Mouse (Mus musculus) hindbrain, embryonic 16.5 days (tissue): Measurements from ENCODE around the gene Vti1a. TPM values are rescaled to one million over a fixed set of nuclear protein-coding genes. Genes with fewer than 3 reads are reported as not detected.

Experiments used
- ATAC-seq: fragments of 200-750 bp; cut with Nextera tagmentation; 2 replicates; pipeline ENCODE4 v1.8.0; 2017; ENCODE audit warnings: moderate TSS enrichment, moderate library complexity
- H3K27ac ChIP-seq: fragments of 300-500 bp; sonication (generic); 2 replicates; pipeline ENCODE4 v1.5.1; 2014; ENCODE audit warnings: low read depth, mild to moderate bottlenecking, control low read depth, low read length, moderate library complexity
- H3K27me3 ChIP-seq: fragments of 300-500 bp; sonication (generic); replicated peaks from 2 replicates; pipeline ENCODE4 v1.6.1; 2014; ENCODE audit warnings: low read length; ENCODE audit not compliant: control insufficient read depth, insufficient read depth
- H3K36me3 ChIP-seq: fragments of 300-500 bp; sonication (generic); 2 replicates; pipeline ENCODE4 v1.6.1; 2014; ENCODE audit warnings: mild to moderate bottlenecking, low read length, moderate library complexity, mixed read lengths; ENCODE audit not compliant: control insufficient read depth, insufficient read depth
- H3K4me1 ChIP-seq: fragments of 300-500 bp; sonication (generic); 2 replicates; pipeline ENCODE4 v1.6.1; 2014; ENCODE audit warnings: low read depth, low read length; ENCODE audit not compliant: control insufficient read depth, insufficient read depth
- H3K4me2 ChIP-seq: fragments of 300-500 bp; sonication (generic); 2 replicates; pipeline ENCODE4 v1.6.1; 2014; ENCODE audit warnings: mild to moderate bottlenecking, low read length, control low read depth, moderate library complexity
- H3K4me3 ChIP-seq: fragments of 300-500 bp; sonication (generic); 2 replicates; pipeline ENCODE4 v1.5.1; 2014; ENCODE audit warnings: mild to moderate bottlenecking, low read length, control low read depth, moderate library complexity
- H3K9ac ChIP-seq: fragments of 300-500 bp; sonication (generic); 2 replicates; pipeline ENCODE4 v1.6.1; 2014; ENCODE audit warnings: low read depth, mild to moderate bottlenecking, control low read depth, low read length, moderate library complexity
- H3K9me3 ChIP-seq: fragments of 300-500 bp; sonication (generic); 2 replicates; pipeline ENCODE4 v1.6.1; 2014; ENCODE audit warnings: mild to moderate bottlenecking, low read length, moderate library complexity; ENCODE audit not compliant: control insufficient read depth
- WGBS: fragments of 180-500 bp; shearing (Covaris S2); extraction: QIAGEN DNeasy Blood & Tissue Kit; methylation state at CpG from one replicate; pipeline ENCODE4 v1.1.7; 2014; 5-methylcytosine and 5-hydroxymethylcytosine counted together
- polyA plus RNA-seq: library from polyadenylated mRNA; unstranded; fragments of >200 nt; fragmentation: Nextera tagmentation; extraction: Ambion mirVana; gene quantifications from 2 replicates; pipeline ENCODE4 v1.2.1, GENCODE M21; 2015

The Vti1a gene
- polyA plus RNA-seq, 1 experiment from 2014 or later, result 37.1 TPM

DNA sequence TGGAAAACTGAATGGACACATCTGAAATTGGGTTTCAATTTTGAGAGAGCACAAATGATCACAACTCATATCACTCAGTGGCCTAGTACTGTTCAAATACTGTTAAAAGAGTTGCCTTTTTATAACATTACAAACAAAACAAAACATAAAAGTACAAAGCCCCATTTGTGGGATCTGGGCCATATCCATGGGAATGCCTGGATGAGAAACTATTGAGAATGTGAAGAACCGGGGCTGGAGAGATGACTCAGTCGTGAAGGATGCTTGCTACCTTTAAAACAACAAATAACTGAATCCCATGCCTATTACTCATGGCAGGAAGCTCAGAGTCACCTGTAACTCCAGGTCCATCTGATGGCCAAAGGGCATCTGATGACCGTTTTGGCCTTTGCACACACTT, 124.2 kb downstream of the Vti1a start:
- Histone ChIP-seq H3K9me3 (no peaks in the 10 kb centered on the region), H3K36me3 (no peaks in the 10 kb centered on the region), H3K27ac (no peak overlapping the region), H3K4me3 (no peak overlapping the region), H3K9ac (no peak overlapping the region), H3K27me3 (no peaks in the 10 kb centered on the region), H3K4me1 (no peaks in the 10 kb centered on the region), H3K4me2 (no peak overlapping the region)
- WGBS, result 90% methylated on average over 3 of the region's 3 CpGs
- no peak for ATAC-seq

DNA sequence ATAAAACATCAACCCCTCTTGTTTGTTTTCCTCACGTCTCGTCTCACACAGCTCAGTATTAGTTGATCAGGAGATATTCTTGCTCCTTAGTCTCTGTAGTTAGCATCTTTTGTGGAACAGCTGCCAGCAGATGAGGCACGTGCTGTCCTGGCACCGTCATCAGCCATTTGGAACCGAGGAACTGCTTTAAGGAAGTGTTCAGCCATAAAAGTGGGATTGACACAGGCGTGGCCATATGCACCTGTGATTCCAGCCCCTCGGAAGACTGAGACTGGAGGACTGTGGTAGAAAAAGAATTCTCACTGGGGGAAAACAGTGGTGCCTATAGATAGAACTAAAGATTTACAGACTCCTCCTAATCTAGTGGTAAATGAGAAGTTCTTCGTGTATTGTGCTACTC, 127.5 kb downstream of the Vti1a start:
- ATAC-seq, result no peak
- H3K4me1 ChIP-seq, result no peaks in the 10 kb centered on the region
- no peak overlapping the region for H3K27ac ChIP-seq
- no peaks in the 10 kb centered on the region for H3K9me3 ChIP-seq
- no peaks in the 10 kb centered on the region for H3K36me3 ChIP-seq
- no peaks in the 10 kb centered on the region for H3K27me3 ChIP-seq
- H3K9ac ChIP-seq, result no peak overlapping the region
- no peak overlapping the region for H3K4me3 ChIP-seq
- no peak overlapping the region for H3K4me2 ChIP-seq
- WGBS, result 75% methylated on average over 8 of the region's 8 CpGs

- ATAC-seq, result peak; percentile 52; the same call in 1 of the 2 replicates
- Histone ChIP-seq H3K27me3 (no peaks in the 10 kb centered on the region), H3K4me3 (no peak overlapping the region), H3K36me3 (no peaks in the 10 kb centered on the region), H3K4me2 (peak overlapping the region; percentile 32; the same call in 1 of the 2 replicates), H3K4me1 (peaks cover 9% of the 10 kb centered on the region), H3K9me3 (no peaks in the 10 kb centered on the region), H3K27ac (no peak overlapping the region), H3K9ac (no peak overlapping the region)
- WGBS, result 36% methylated on average over 13 of the region's 13 CpGs
Measured at GRCm38 (mm10) chr19:55449084-55449483, 133.0 kb downstream of the Vti1a start.

- Histone ChIP-seq H3K27me3 (no peaks in the 10 kb centered on the region), H3K27ac (no peak overlapping the region), H3K36me3 (no peaks in the 10 kb centered on the region), H3K9ac (no peak overlapping the region), H3K4me2 (peak overlapping the region; percentile 32; the same call in 1 of the 2 replicates), H3K4me1 (peaks cover 9% of the 10 kb centered on the region), H3K9me3 (no peaks in the 10 kb centered on the region), H3K4me3 (no peak overlapping the region)
- no peak for ATAC-seq
- 38% methylated on average over 6 of the region's 6 CpGs for WGBS
Measured at GRCm38 (mm10) chr19:55449506-55449905, 133.4 kb downstream of the Vti1a start.

GRCm38 (mm10) chr19:55456325-55457091, 140.4 kb downstream of the Vti1a start:
- no peaks in the 10 kb centered on the region for H3K9me3 ChIP-seq
- ATAC-seq, result no peak
- no peak overlapping the region for H3K9ac ChIP-seq

GRCm38 (mm10) chr19:55461963-55462362, 145.9 kb downstream of the Vti1a start:
- Histone ChIP-seq H3K27me3 (no peaks in the 10 kb centered on the region), H3K4me3 (no peak overlapping the region), H3K36me3 (no peaks in the 10 kb centered on the region), H3K4me1 (no peaks in the 10 kb centered on the region), H3K4me2 (no peak overlapping the region), H3K9ac (no peak overlapping the region), H3K9me3 (no peaks in the 10 kb centered on the region), H3K27ac (no peak overlapping the region)
- no peak for ATAC-seq
- WGBS, result 88% methylated on average over 12 of the region's 12 CpGs

More at GRCm38 (mm10) chr19:55456325-55457091, 140.4 kb downstream of the Vti1a start:
- Histone ChIP-seq H3K4me1 (peaks cover 8% of the 10 kb centered on the region), H3K27me3 (no peaks in the 10 kb centered on the region), H3K4me2 (no peak overlapping the region), H3K4me3 (no peak overlapping the region), H3K27ac (no peak overlapping the region), H3K36me3 (no peaks in the 10 kb centered on the region)
- 48% methylated on average over 21 of the region's 21 CpGs for WGBS

- Histone ChIP-seq H3K27ac (no peak overlapping the region), H3K9me3 (no peaks in the 10 kb centered on the region), H3K36me3 (no peaks in the 10 kb centered on the region), H3K4me1 (no peaks in the 10 kb centered on the region), H3K9ac (no peak overlapping the region), H3K4me2 (no peak overlapping the region), H3K27me3 (no peaks in the 10 kb centered on the region), H3K4me3 (no peak overlapping the region)
- ATAC-seq, result no peak
- 90% methylated on average over 4 of the region's 4 CpGs for WGBS
Measured at GRCm38 (mm10) chr19:55463670-55464069, 147.6 kb downstream of the Vti1a start.

GRCm38 (mm10) chr19:55469301-55470051, 153.4 kb downstream of the Vti1a start:
- Histone ChIP-seq H3K9me3 (no peaks in the 10 kb centered on the region), H3K27ac (no peak overlapping the region), H3K36me3 (no peaks in the 10 kb centered on the region), H3K27me3 (no peaks in the 10 kb centered on the region), H3K4me2 (no peak overlapping the region; the same call in 1 of the 2 replicates), H3K9ac (no peak overlapping the region), H3K4me1 (peaks cover 7% of the 10 kb centered on the region; the same call in 1 of the 2 replicates), H3K4me3 (no peak overlapping the region)
- WGBS, result 48% methylated on average over 21 of the region's 21 CpGs
- ATAC-seq, result peak; percentile 56

GRCm38 (mm10) chr19:55472582-55472981, 156.5 kb downstream of the Vti1a start:
- H3K27me3 ChIP-seq, result no peaks in the 10 kb centered on the region
- no peak overlapping the region for H3K9ac ChIP-seq
- ATAC-seq, result no peak
- no peaks in the 10 kb centered on the region for H3K36me3 ChIP-seq
- no peak overlapping the region for H3K4me3 ChIP-seq
- H3K4me1 ChIP-seq, result peaks cover 7% of the 10 kb centered on the region; the same call in 1 of the 2 replicates
- H3K27ac ChIP-seq, result no peak overlapping the region
- H3K9me3 ChIP-seq, result no peaks in the 10 kb centered on the region
- WGBS, result 84% methylated on average over 8 of the region's 8 CpGs
- H3K4me2 ChIP-seq, result no peak overlapping the region
